Mouse (Mus musculus): ENCODE data around the gene Dpp4.

GRCm38 (mm10) chr2:62449692-62450346 lies 37.8 kb upstream of the Dpp4 start:
- no peak for TF ChIP-seq CTCF (IDR thresholded peaks at IDR 0.05; ENCODE audit: extremely low read depth, insufficient read depth, insufficient read length, insufficient replicate concordance)
- no peak for TF ChIP-seq POLR2A (IDR thresholded peaks at IDR 0.05; ENCODE audit: low read depth, low read length)
